Mouse (Mus musculus) liver, embryonic 15.5 days (tissue): ENCODE results near the gene Cmss1. TPM values are rescaled to one million over a fixed set of nuclear protein-coding genes. Genes with fewer than 3 reads are reported as not detected.
"Not testable (repeated sequence)": the region's sequence is repeated elsewhere in the genome, so short reads cannot be mapped to it uniquely, and the experiment has no call there.

ENCODE experiments used
- ATAC-seq: fragments of 200-750 bp; cut with Nextera tagmentation; 2 replicates; pipeline ENCODE4 v1.8.0; 2017; ENCODE audit warnings: moderate number of reproducible peaks, mild to moderate bottlenecking, moderate library complexity; ENCODE audit not compliant: insufficient read depth
- H3K27ac ChIP-seq: fragments of 300-500 bp; sonication (generic); replicated peaks from 2 replicates; pipeline ENCODE4 v1.5.1; 2015; ENCODE audit warnings: mild to moderate bottlenecking, inconsistent platforms
- H3K27me3 ChIP-seq: fragments of 300-500 bp; sonication (generic); 2 replicates; pipeline ENCODE4 v1.6.1; 2015; ENCODE audit warnings: mild to moderate bottlenecking, inconsistent platforms
- H3K36me3 ChIP-seq: fragments of 300-500 bp; sonication (generic); replicated peaks from 2 replicates; pipeline ENCODE4 v1.6.1; 2015; ENCODE audit warnings: moderate library complexity, mild to moderate bottlenecking, inconsistent platforms
- H3K4me1 ChIP-seq: fragments of 300-500 bp; sonication (generic); replicated peaks from 2 replicates; pipeline ENCODE4 v1.6.1; 2015; ENCODE audit warnings: inconsistent platforms
- H3K4me2 ChIP-seq: fragments of 300-500 bp; sonication (generic); 2 replicates; pipeline ENCODE4 v1.6.1; 2015; ENCODE audit warnings: moderate library complexity, mild to moderate bottlenecking, inconsistent platforms
- H3K4me3 ChIP-seq: fragments of 300-500 bp; sonication (generic); replicated peaks from 2 replicates; pipeline ENCODE4 v1.5.1; 2015; ENCODE audit warnings: mild to moderate bottlenecking, inconsistent platforms
- H3K9ac ChIP-seq: fragments of 300-500 bp; sonication (generic); 2 replicates; pipeline ENCODE4 v1.6.1; 2015; ENCODE audit warnings: moderate library complexity, mild to moderate bottlenecking, inconsistent platforms
- H3K9me3 ChIP-seq: fragments of 300-500 bp; sonication (generic); replicated peaks from 2 replicates; pipeline ENCODE4 v1.6.1; 2016; ENCODE audit warnings: inconsistent platforms
- WGBS: fragments of 180-500 bp; shearing (Covaris S2); methylation state at CpG from one replicate; pipeline ENCODE4 v1.1.7; 2015; ENCODE audit warnings: mixed read lengths; ENCODE audit not compliant: insufficient replicate concordance; 5-methylcytosine and 5-hydroxymethylcytosine counted together
- polyA plus RNA-seq: library from polyadenylated mRNA; unstranded; fragments of >200 nt; fragmentation: Nextera tagmentation; extraction: Ambion mirVana; gene quantifications from 2 replicates; pipeline ENCODE4 v1.2.1, GENCODE M21; 2015

Gene Cmss1
- polyA plus RNA-seq, 1 experiment from 2014 or later, result 22.7 TPM

- H3K4me1 ChIP-seq, result no peaks in the 10 kb centered on the region
- no peaks in the 10 kb centered on the region for H3K36me3 ChIP-seq
- 51% methylated on average over 6 of the region's 6 CpGs for WGBS
- no peaks in the 10 kb centered on the region for H3K27me3 ChIP-seq
- H3K27ac ChIP-seq, result no peak overlapping the region
- no peak overlapping the region for H3K4me2 ChIP-seq
- H3K9me3 ChIP-seq, result no peaks in the 10 kb centered on the region
- ATAC-seq, result no peak
- no peak overlapping the region for H3K9ac ChIP-seq
- H3K4me3 ChIP-seq, result no peak overlapping the region
These were observed 205.0 kb downstream of the Cmss1 start for GRCm38 (mm10) chr16:57401702-57402101.

GRCm38 (mm10) chr16:57399566-57399965 is 207.1 kb downstream of the Cmss1 start:
- H3K4me2 ChIP-seq, result no peak overlapping the region
- no peak for ATAC-seq
- no peaks in the 10 kb centered on the region for H3K27me3 ChIP-seq
- H3K27ac ChIP-seq, result no peak overlapping the region
- H3K9ac ChIP-seq, result no peak overlapping the region
- H3K4me3 ChIP-seq, result no peak overlapping the region
- no peaks in the 10 kb centered on the region for H3K36me3 ChIP-seq
- no peaks in the 10 kb centered on the region for H3K9me3 ChIP-seq
- H3K4me1 ChIP-seq, result no peaks in the 10 kb centered on the region
- 56% methylated on average over 10 of the region's 10 CpGs for WGBS

- 59% methylated on average over 18 of the region's 18 CpGs for WGBS
- no peak for ATAC-seq
- H3K4me1 ChIP-seq, result no peaks in the 10 kb centered on the region
- H3K27ac ChIP-seq, result no peak overlapping the region
- H3K4me3 ChIP-seq, result no peak overlapping the region
- no peaks in the 10 kb centered on the region for H3K27me3 ChIP-seq
- no peaks in the 10 kb centered on the region for H3K36me3 ChIP-seq
- no peak overlapping the region for H3K9ac ChIP-seq
- no peaks in the 10 kb centered on the region for H3K9me3 ChIP-seq
- H3K4me2 ChIP-seq, result no peak overlapping the region
These were observed 208.1 kb downstream of the Cmss1 start for GRCm38 (mm10) chr16:57398387-57399214.

- Histone ChIP-seq H3K4me2 (no peak overlapping the region), H3K9me3 (no peaks in the 10 kb centered on the region), H3K27ac (no peak overlapping the region), H3K4me3 (no peak overlapping the region), H3K4me1 (no peaks in the 10 kb centered on the region), H3K36me3 (no peaks in the 10 kb centered on the region), H3K9ac (no peak overlapping the region), H3K27me3 (no peaks in the 10 kb centered on the region)
- no peak for ATAC-seq
- WGBS, result 74% methylated on average over 6 of the region's 6 CpGs
These were observed 208.8 kb downstream of the Cmss1 start for GRCm38 (mm10) chr16:57397845-57398244.

GRCm38 (mm10) chr16:57396249-57396648 is 210.4 kb downstream of the Cmss1 start:
- Histone ChIP-seq H3K27ac (no peak overlapping the region), H3K4me2 (no peak overlapping the region), H3K27me3 (no peaks in the 10 kb centered on the region), H3K9ac (no peak overlapping the region), H3K4me3 (no peak overlapping the region), H3K9me3 (no peaks in the 10 kb centered on the region), H3K4me1 (no peaks in the 10 kb centered on the region), H3K36me3 (no peaks in the 10 kb centered on the region)
- WGBS, result 19% methylated on average over 6 of the region's 6 CpGs
- no peak for ATAC-seq

- Histone ChIP-seq H3K27ac (no peak overlapping the region), H3K27me3 (no peaks in the 10 kb centered on the region), H3K4me3 (no peak overlapping the region), H3K36me3 (no peaks in the 10 kb centered on the region), H3K4me2 (no peak overlapping the region), H3K9me3 (no peaks in the 10 kb centered on the region), H3K4me1 (no peaks in the 10 kb centered on the region), H3K9ac (no peak overlapping the region)
- 68% methylated on average over 11 of the region's 11 CpGs for WGBS
- no peak for ATAC-seq
These were observed 213.5 kb downstream of the Cmss1 start for GRCm38 (mm10) chr16:57393161-57393560.

GRCm38 (mm10) chr16:57392461-57392860 is 214.2 kb downstream of the Cmss1 start:
- no peak overlapping the region for H3K27ac ChIP-seq
- H3K4me2 ChIP-seq, result no peak overlapping the region
- WGBS, result 47% methylated on average over 2 of the region's 2 CpGs
- H3K9me3 ChIP-seq, result no peaks in the 10 kb centered on the region
- H3K4me1 ChIP-seq, result no peaks in the 10 kb centered on the region
- H3K9ac ChIP-seq, result no peak overlapping the region
- H3K4me3 ChIP-seq, result no peak overlapping the region
- H3K27me3 ChIP-seq, result no peaks in the 10 kb centered on the region
- no peaks in the 10 kb centered on the region for H3K36me3 ChIP-seq
- ATAC-seq, result no peak

- WGBS, result 25% methylated on average over 28 of the region's 39 CpGs
- not testable (repeated sequence) for H3K9me3 ChIP-seq, H3K4me1 ChIP-seq, H3K9ac ChIP-seq, H3K36me3 ChIP-seq, H3K27me3 ChIP-seq, H3K27ac ChIP-seq, ATAC-seq, H3K4me2 ChIP-seq, H3K4me3 ChIP-seq
These were observed 215.5 kb downstream of the Cmss1 start for GRCm38 (mm10) chr16:57391171-57391570.

- no peaks in the 10 kb centered on the region for H3K9me3 ChIP-seq
- H3K4me2 ChIP-seq, result no peak overlapping the region
- no peaks in the 10 kb centered on the region for H3K27me3 ChIP-seq
- no peak overlapping the region for H3K4me3 ChIP-seq
- WGBS, result 70% methylated on average over 15 of the region's 15 CpGs
- ATAC-seq, result no peak
- H3K9ac ChIP-seq, result no peak overlapping the region
- H3K4me1 ChIP-seq, result no peaks in the 10 kb centered on the region
- no peaks in the 10 kb centered on the region for H3K36me3 ChIP-seq
- H3K27ac ChIP-seq, result no peak overlapping the region
These were observed 217.0 kb downstream of the Cmss1 start for GRCm38 (mm10) chr16:57389566-57390251.

GRCm38 (mm10) chr16:57384274-57384673 is 222.4 kb downstream of the Cmss1 start:
- no peaks in the 10 kb centered on the region for H3K9me3 ChIP-seq
- WGBS, result 74% methylated on average over 2 of the region's 2 CpGs
- no peak for ATAC-seq
- no peak overlapping the region for H3K4me3 ChIP-seq
- H3K27me3 ChIP-seq, result no peaks in the 10 kb centered on the region
- no peak overlapping the region for H3K9ac ChIP-seq
- no peaks in the 10 kb centered on the region for H3K4me1 ChIP-seq
- no peak overlapping the region for H3K4me2 ChIP-seq
- H3K27ac ChIP-seq, result no peak overlapping the region
- H3K36me3 ChIP-seq, result no peaks in the 10 kb centered on the region

GRCm38 (mm10) chr16:57383266-57383971 is 223.2 kb downstream of the Cmss1 start:
- H3K4me1 ChIP-seq, result no peaks in the 10 kb centered on the region
- H3K36me3 ChIP-seq, result no peaks in the 10 kb centered on the region
- H3K4me3 ChIP-seq, result no peak overlapping the region
- no peak overlapping the region for H3K9ac ChIP-seq
- ATAC-seq, result no peak
- no peak overlapping the region for H3K4me2 ChIP-seq
- H3K27ac ChIP-seq, result no peak overlapping the region
- no peaks in the 10 kb centered on the region for H3K9me3 ChIP-seq
- WGBS, result 63% methylated on average over 8 of the region's 8 CpGs
- no peaks in the 10 kb centered on the region for H3K27me3 ChIP-seq
